Mouse (Mus musculus): Measurements from ENCODE around the gene Micu1. TPM values are rescaled to one million over a fixed set of nuclear protein-coding genes. Genes with fewer than 3 reads are reported as not detected.
"Not testable (repeated sequence)": the region's sequence is repeated elsewhere in the genome, so short reads cannot be mapped to it uniquely, and the experiment has no call there.

Micu1 gene
- polyA plus RNA-seq, 1 experiment from 2014 or later, result 42.8 TPM

GRCm38 (mm10) chr10:59863620-59864019, 161.3 kb downstream of the Micu1 start:
- H3K27me3 ChIP-seq (ENCODE audit: control insufficient read depth, insufficient read depth, low read length), result no peaks in the 10 kb centered on the region
- WGBS (ENCODE audit: insufficient replicate concordance), result 37% methylated on average over 4 of the region's 4 CpGs
- H3K4me2 ChIP-seq, result no peak overlapping the region
- peaks cover 11% of the 10 kb centered on the region; the same call in 1 of the 2 replicates for H3K4me1 ChIP-seq (ENCODE audit: control insufficient read depth, insufficient read depth, low read length)
- H3K27ac ChIP-seq (ENCODE audit: low read depth, low read length), result no peak overlapping the region
- H3K4me3 ChIP-seq (ENCODE audit: low read depth, low read length), result no peak overlapping the region
- no peaks in the 10 kb centered on the region for H3K9me3 ChIP-seq (replicated peaks; ENCODE audit: control insufficient read depth, low read length)
- H3K36me3 ChIP-seq (ENCODE audit: control insufficient read depth, insufficient read depth, low read length), result no peaks in the 10 kb centered on the region
- no peak for ATAC-seq (replicated peaks; ENCODE audit: insufficient number of reproducible peaks, low FRiP score, low TSS enrichment)
- H3K9ac ChIP-seq (ENCODE audit: low read depth, low read length), result no peak overlapping the region

GRCm38 (mm10) chr10:59864232-59864875, 162.1 kb downstream of the Micu1 start:
- Histone ChIP-seq H3K27ac (ENCODE audit: low read depth, low read length) (no peak overlapping the region), H3K4me1 (ENCODE audit: control insufficient read depth, insufficient read depth, low read length) (peaks cover 11% of the 10 kb centered on the region; the same call in 1 of the 2 replicates), H3K4me2 (no peak overlapping the region), H3K27me3 (ENCODE audit: control insufficient read depth, insufficient read depth, low read length) (no peaks in the 10 kb centered on the region), H3K4me3 (ENCODE audit: low read depth, low read length) (no peak overlapping the region), H3K9ac (ENCODE audit: low read depth, low read length) (no peak overlapping the region), H3K9me3 (replicated peaks; ENCODE audit: control insufficient read depth, low read length) (no peaks in the 10 kb centered on the region), H3K36me3 (ENCODE audit: control insufficient read depth, insufficient read depth, low read length) (no peaks in the 10 kb centered on the region)
- ATAC-seq (replicated peaks; ENCODE audit: insufficient number of reproducible peaks, low FRiP score, low TSS enrichment), result no peak
- 85% methylated on average over 19 of the region's 19 CpGs for WGBS (ENCODE audit: insufficient replicate concordance)

- no peaks in the 10 kb centered on the region for H3K36me3 ChIP-seq (ENCODE audit: control insufficient read depth, insufficient read depth, low read length)
- H3K9me3 ChIP-seq (replicated peaks; ENCODE audit: control insufficient read depth, low read length), result no peaks in the 10 kb centered on the region
- no peak overlapping the region for H3K4me3 ChIP-seq (ENCODE audit: low read depth, low read length)
- H3K4me2 ChIP-seq, result no peak overlapping the region
- H3K4me1 ChIP-seq (ENCODE audit: control insufficient read depth, insufficient read depth, low read length), result peaks cover 11% of the 10 kb centered on the region; the same call in 1 of the 2 replicates
- no peaks in the 10 kb centered on the region for H3K27me3 ChIP-seq (ENCODE audit: control insufficient read depth, insufficient read depth, low read length)
- WGBS (ENCODE audit: insufficient replicate concordance), result 29% methylated on average over 13 of the region's 13 CpGs
- H3K27ac ChIP-seq (ENCODE audit: low read depth, low read length), result no peak overlapping the region
- no peak for ATAC-seq (replicated peaks; ENCODE audit: insufficient number of reproducible peaks, low FRiP score, low TSS enrichment)
- no peak overlapping the region for H3K9ac ChIP-seq (ENCODE audit: low read depth, low read length)
Measured at GRCm38 (mm10) chr10:59864884-59865726, 162.8 kb downstream of the Micu1 start.

- WGBS (ENCODE audit: insufficient replicate concordance), result 64% methylated on average over 11 of the region's 11 CpGs
- H3K36me3 ChIP-seq (ENCODE audit: control insufficient read depth, insufficient read depth, low read length), result no peaks in the 10 kb centered on the region
- H3K9ac ChIP-seq (ENCODE audit: low read depth, low read length), result no peak overlapping the region
- no peak overlapping the region for H3K4me2 ChIP-seq
- H3K9me3 ChIP-seq (replicated peaks; ENCODE audit: control insufficient read depth, low read length), result no peaks in the 10 kb centered on the region
- H3K27me3 ChIP-seq (ENCODE audit: control insufficient read depth, insufficient read depth, low read length), result no peaks in the 10 kb centered on the region
- H3K27ac ChIP-seq (ENCODE audit: low read depth, low read length), result no peak overlapping the region
- ATAC-seq (replicated peaks; ENCODE audit: insufficient number of reproducible peaks, low FRiP score, low TSS enrichment), result no peak
- peaks cover 8% of the 10 kb centered on the region; the same call in 1 of the 2 replicates for H3K4me1 ChIP-seq (ENCODE audit: control insufficient read depth, insufficient read depth, low read length)
- no peak overlapping the region for H3K4me3 ChIP-seq (ENCODE audit: low read depth, low read length)
Measured at GRCm38 (mm10) chr10:59868266-59868665, 166.0 kb downstream of the Micu1 start.

GRCm38 (mm10) chr10:59870038-59870437, 167.8 kb downstream of the Micu1 start:
- no peaks in the 10 kb centered on the region for H3K27me3 ChIP-seq (ENCODE audit: control insufficient read depth, insufficient read depth, low read length)
- WGBS (ENCODE audit: insufficient replicate concordance), result 84% methylated on average over 6 of the region's 6 CpGs
- ATAC-seq (replicated peaks; ENCODE audit: insufficient number of reproducible peaks, low FRiP score, low TSS enrichment), result no peak

GRCm38 (mm10) chr10:59872651-59873050, 170.4 kb downstream of the Micu1 start:
- not testable (repeated sequence) for H3K4me3 ChIP-seq (ENCODE audit: low read depth, low read length); H3K4me1 ChIP-seq (ENCODE audit: control insufficient read depth, insufficient read depth, low read length); H3K27me3 ChIP-seq (ENCODE audit: control insufficient read depth, insufficient read depth, low read length); H3K9ac ChIP-seq (ENCODE audit: low read depth, low read length); H3K36me3 ChIP-seq (ENCODE audit: control insufficient read depth, insufficient read depth, low read length); ATAC-seq (replicated peaks; ENCODE audit: insufficient number of reproducible peaks, low FRiP score, low TSS enrichment); H3K9me3 ChIP-seq (replicated peaks; ENCODE audit: control insufficient read depth, low read length); H3K4me2 ChIP-seq
- H3K27ac ChIP-seq (ENCODE audit: low read depth, low read length), result peak overlapping the region; percentile 64
- WGBS (ENCODE audit: insufficient replicate concordance), result 89% methylated on average over 4 of the region's 4 CpGs

More at GRCm38 (mm10) chr10:59870038-59870437, 167.8 kb downstream of the Micu1 start:
- H3K27ac ChIP-seq (ENCODE audit: low read depth, low read length), result no peak overlapping the region
- H3K4me3 ChIP-seq (ENCODE audit: low read depth, low read length), result no peak overlapping the region
- no peak overlapping the region for H3K9ac ChIP-seq (ENCODE audit: low read depth, low read length)
- no peaks in the 10 kb centered on the region for H3K9me3 ChIP-seq (replicated peaks; ENCODE audit: control insufficient read depth, low read length)
- H3K4me2 ChIP-seq, result no peak overlapping the region
- no peaks in the 10 kb centered on the region for H3K36me3 ChIP-seq (ENCODE audit: control insufficient read depth, insufficient read depth, low read length)
- H3K4me1 ChIP-seq (ENCODE audit: control insufficient read depth, insufficient read depth, low read length), result 0 out of 2 replicates have a peak, but pooled peaks cover under 1% of the 10 kb centered on the region

GRCm38 (mm10) chr10:59873206-59873605, 170.9 kb downstream of the Micu1 start:
- peak overlapping the region; percentile 64 for H3K27ac ChIP-seq (ENCODE audit: low read depth, low read length)
- no peaks in the 10 kb centered on the region for H3K4me1 ChIP-seq (ENCODE audit: control insufficient read depth, insufficient read depth, low read length)
- no peaks in the 10 kb centered on the region for H3K36me3 ChIP-seq (ENCODE audit: control insufficient read depth, insufficient read depth, low read length)
- no peaks in the 10 kb centered on the region for H3K27me3 ChIP-seq (ENCODE audit: control insufficient read depth, insufficient read depth, low read length)
- no peak overlapping the region for H3K9ac ChIP-seq (ENCODE audit: low read depth, low read length)
- no peak for ATAC-seq (replicated peaks; ENCODE audit: insufficient number of reproducible peaks, low FRiP score, low TSS enrichment)
- 72% methylated on average over 5 of the region's 5 CpGs for WGBS (ENCODE audit: insufficient replicate concordance)
- H3K9me3 ChIP-seq (replicated peaks; ENCODE audit: control insufficient read depth, low read length), result no peaks in the 10 kb centered on the region
- H3K4me3 ChIP-seq (ENCODE audit: low read depth, low read length), result no peak overlapping the region
- H3K4me2 ChIP-seq, result peak overlapping the region; percentile 11; the same call in 1 of the 2 replicates

- Histone ChIP-seq H3K27me3 (ENCODE audit: control insufficient read depth, insufficient read depth, low read length) (no peaks in the 10 kb centered on the region), H3K36me3 (ENCODE audit: control insufficient read depth, insufficient read depth, low read length) (no peaks in the 10 kb centered on the region), H3K4me3 (ENCODE audit: low read depth, low read length) (peak overlapping the region; percentile 22; the same call in 1 of the 2 replicates), H3K9me3 (replicated peaks; ENCODE audit: control insufficient read depth, low read length) (no peaks in the 10 kb centered on the region), H3K27ac (ENCODE audit: low read depth, low read length) (peak overlapping the region; percentile 73; the same call in 1 of the 2 replicates), H3K4me1 (ENCODE audit: control insufficient read depth, insufficient read depth, low read length) (no peaks in the 10 kb centered on the region), H3K4me2 (peak overlapping the region; percentile 45), H3K9ac (ENCODE audit: low read depth, low read length) (no peak overlapping the region)
- 50% methylated on average over 5 of the region's 5 CpGs for WGBS (ENCODE audit: insufficient replicate concordance)
- peak; percentile 54; the same call in 1 of the 2 replicates for ATAC-seq (replicated peaks; ENCODE audit: insufficient number of reproducible peaks, low FRiP score, low TSS enrichment)
Measured at GRCm38 (mm10) chr10:59873613-59874012, 171.3 kb downstream of the Micu1 start.

All from heart, embryonic 11.5 days (tissue).